Mouse (Mus musculus): ENCODE results near the gene Fbxo44.

DNA sequence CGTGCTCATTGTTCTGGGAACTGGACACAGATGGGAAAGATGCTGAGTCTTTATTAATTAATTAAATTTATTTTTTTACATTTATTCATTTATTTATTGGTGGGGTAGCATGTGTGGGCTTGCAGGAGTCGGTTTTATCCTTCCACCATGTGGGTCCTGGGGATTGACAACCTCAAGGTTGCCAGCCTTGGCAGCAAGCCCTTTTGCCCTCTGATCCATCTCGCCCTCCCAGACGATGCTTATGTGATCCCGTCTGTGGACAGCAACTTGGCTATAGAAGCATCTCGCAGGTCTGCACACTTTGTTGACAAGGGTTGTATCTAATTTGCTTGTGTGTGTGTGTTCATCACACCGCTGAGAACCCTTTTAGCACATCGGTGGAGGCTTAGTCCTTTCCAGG is 22.8 kb downstream of the Fbxo44 start:
- TF ChIP-seq EP300 (IDR thresholded peaks at IDR 0.05; ENCODE audit: low read depth) (no peak), CTCF (IDR thresholded peaks at IDR 0.05; ENCODE audit: low read depth) (no peak)
